ENCODE assay signal across 26 mouse cellular contexts in the genomic region with DNA sequence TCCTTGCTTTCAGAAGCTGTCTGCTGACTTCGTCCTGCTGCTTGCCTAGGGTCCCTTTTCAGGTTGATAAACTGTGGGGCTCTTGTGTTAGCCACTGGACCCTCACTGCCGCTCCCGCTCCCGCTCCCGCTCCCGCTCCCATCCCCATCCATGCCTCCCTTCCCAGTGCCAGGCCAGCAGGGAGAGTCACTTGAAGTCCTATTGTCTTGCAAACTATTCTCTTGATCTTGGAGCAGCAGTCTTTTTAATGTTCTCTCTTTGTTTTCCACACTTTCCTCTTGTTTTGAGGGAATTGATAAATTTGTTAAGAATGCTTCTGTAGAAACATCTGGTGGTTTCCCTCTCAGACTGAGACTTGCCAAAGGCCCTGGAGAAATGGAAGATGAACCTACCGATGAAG.
"Had no signal": no experiment of that assay in that cellular context is flagged by ENCODE, and none has a peak within 500 bp of the region (broad histone marks: within the 10 kb centered on the region; RNA-seq: fewer than 3 reads in every experiment).

No protein-coding gene starts in this region.

- H3K27me3 ChIP-seq: heart, embryonic 12.5 days; hindbrain, embryonic 13.5 days; hindbrain, embryonic 15.5 days; kidney, embryonic 15.5 days; limb, embryonic 13.5 days; limb, embryonic 15.5 days; liver, embryonic 12.5 days had no signal

- DNase-seq: gastrocnemius, adult 2 months; gastrocnemius, postnatal 10 days; gastrocnemius, postnatal 25 days; heart, adult 18-20 months; heart, postnatal 10 days; heart, postnatal 36 days; kidney, adult 11 months; kidney, adult 2 months; kidney, adult 9 months; kidney, postnatal 14 days; kidney, postnatal 36 days; layer of hippocampus, adult 9-11 months; layer of hippocampus, postnatal 36 days; left cerebral cortex, postnatal 4 days had no signal

- H3K4me1 ChIP-seq: heart, embryonic 10.5 days; hindbrain, embryonic 13.5 days; hindbrain, embryonic 15.5 days; limb, embryonic 13.5 days; limb, embryonic 15.5 days; liver, embryonic 12.5 days had no signal

- H3K4me2 ChIP-seq: heart, embryonic 12.5 days; hindbrain, embryonic 13.5 days; hindbrain, embryonic 15.5 days; kidney, embryonic 15.5 days; limb, embryonic 13.5 days; limb, embryonic 15.5 days; liver, embryonic 12.5 days had no signal

- H3K27ac ChIP-seq: gastrocnemius, adult 2 months; heart, embryonic 10.5 days; hindbrain, embryonic 13.5 days; hindbrain, embryonic 15.5 days; hindbrain, postnatal 0 days; kidney, embryonic 15.5 days; kidney, postnatal 0 days; limb, embryonic 13.5 days; limb, embryonic 15.5 days; liver, embryonic 12.5 days; liver, embryonic 14.5 days had no signal

- H3K9ac ChIP-seq: heart, embryonic 12.5 days; hindbrain, embryonic 13.5 days; hindbrain, embryonic 15.5 days; kidney, embryonic 15.5 days; limb, embryonic 13.5 days; limb, embryonic 15.5 days; liver, embryonic 12.5 days; liver, embryonic 14.5 days had no signal

- H3K4me3 ChIP-seq: gastrocnemius, adult 2 months; heart, embryonic 10.5 days; heart, embryonic 12.5 days; hindbrain, embryonic 13.5 days; hindbrain, embryonic 15.5 days; kidney, embryonic 15.5 days; limb, embryonic 13.5 days; limb, embryonic 15.5 days; liver, embryonic 12.5 days had no signal

- H3K9me3 ChIP-seq: heart, embryonic 10.5 days; heart, embryonic 12.5 days; hindbrain, embryonic 13.5 days; hindbrain, embryonic 15.5 days; kidney, embryonic 15.5 days; limb, embryonic 13.5 days; limb, embryonic 15.5 days; liver, embryonic 12.5 days had no signal

- ATAC-seq: hindbrain, postnatal 0 days; intestine, embryonic 16.5 days; liver, embryonic 12.5 days had no signal
